Mouse (Mus musculus) B cell, adult (primary cell): ENCODE results near the gene Gtf3c6. TPM values are rescaled to one million over a fixed set of nuclear protein-coding genes. Genes with fewer than 3 reads are reported as not detected.

Source experiments
- total RNA-seq: library from RNA; stranded (reverse); gene quantifications from 4 replicates; pipeline ENCODE4 v1.2.4, GENCODE M21; 2023; ENCODE audit not compliant: inconsistent age

Gene Gtf3c6
- 24.4 to 34.0 TPM (median 32.2 TPM) in 4 replicates for total RNA-seq

GRCm38 (mm10) chr10:40257414-40258255, at the start of gene Gtf3c6:
Gtf3c6 (minus strand) TSS chr10:40258108.

GRCm38 (mm10) chr10:40302140-40302985, 44.5 kb upstream of the Gtf3c6 start, which contains the start of gene Amd1:
Amd1 (minus strand) TSS chr10:40302186.

GRCm38 (mm10) chr10:40246374-40247165, 11.3 kb downstream of the Gtf3c6 start, which contains the start of gene Rpf2:
Rpf2 (minus strand) TSS chr10:40247036.

Other genes starting within 250 kb of the Gtf3c6 start
- not detected in 4 replicates for gene Mfsd4b1, start 232.8 kb downstream of the Gtf3c6 start, total RNA-seq
- 7.4 to 10.2 TPM (median 7.9 TPM) in 4 replicates for gene Slc16a10, start 115.8 kb downstream of the Gtf3c6 start, total RNA-seq
- gene Rpf2, start 11.1 kb downstream of the Gtf3c6 start, total RNA-seq = 17.7 to 23.4 TPM (median 20.9 TPM) in 4 replicates
- 37.4 to 42.5 TPM (median 39.0 TPM) in 4 replicates for gene Amd1, start 44.1 kb upstream of the Gtf3c6 start, total RNA-seq
- gene Cdk19, start 81.5 kb upstream of the Gtf3c6 start, total RNA-seq = 46.4 to 55.3 TPM (median 53.4 TPM) in 4 replicates